Mouse (Mus musculus): Measurements from ENCODE around the gene Rnf157.

The Rnf157 gene

GRCm38 (mm10) chr11:116412904-116413630 lies at the start of gene Rnf157:
Gene Rnf157, minus strand, starts transcription at chr11:116413032.
- peak; percentile 53 for DNase-seq (ENCODE audit: low read depth, low spot score)

GRCm38 (mm10) chr11:116459786-116460185 lies 47.0 kb upstream of the Rnf157 start:
- no peak for DNase-seq (ENCODE audit: low read depth, low spot score)

- DNase-seq (ENCODE audit: low read depth, low spot score) = no peak
Observed at GRCm38 (mm10) chr11:116456234-116456633, 43.4 kb upstream of the Rnf157 start.

- DNase-seq (ENCODE audit: low read depth, low spot score) = no peak
Observed at GRCm38 (mm10) chr11:116453889-116454288, 41.1 kb upstream of the Rnf157 start.

- DNase-seq (ENCODE audit: low read depth, low spot score) = no peak
Observed at GRCm38 (mm10) chr11:116449341-116449740, 36.5 kb upstream of the Rnf157 start.

- no peak for DNase-seq (ENCODE audit: low read depth, low spot score)
Observed at GRCm38 (mm10) chr11:116447822-116448221, 35.0 kb upstream of the Rnf157 start.

GRCm38 (mm10) chr11:116446308-116446887 lies 33.6 kb upstream of the Rnf157 start:
- no peak for DNase-seq (ENCODE audit: low read depth, low spot score)

- DNase-seq (ENCODE audit: low read depth, low spot score) = peak; percentile 89
Observed at GRCm38 (mm10) chr11:116445596-116446307, 32.9 kb upstream of the Rnf157 start.

GRCm38 (mm10) chr11:116443935-116444334 lies 31.1 kb upstream of the Rnf157 start:
- no peak for DNase-seq (ENCODE audit: low read depth, low spot score)

- no peak for DNase-seq (ENCODE audit: low read depth, low spot score)
Observed at GRCm38 (mm10) chr11:116443311-116443710, 30.5 kb upstream of the Rnf157 start.

- DNase-seq (ENCODE audit: low read depth, low spot score) = no peak
Observed at GRCm38 (mm10) chr11:116442867-116443177, 30.0 kb upstream of the Rnf157 start.

- no peak for DNase-seq (ENCODE audit: low read depth, low spot score)
Observed at GRCm38 (mm10) chr11:116442129-116442866, 29.5 kb upstream of the Rnf157 start.

GRCm38 (mm10) chr11:116440408-116441068 lies 27.7 kb upstream of the Rnf157 start:
- DNase-seq (ENCODE audit: low read depth, low spot score) = peak; percentile 51

- DNase-seq (ENCODE audit: low read depth, low spot score) = no peak
Observed at GRCm38 (mm10) chr11:116439269-116440240, 26.7 kb upstream of the Rnf157 start.

GRCm38 (mm10) chr11:116437541-116437940 lies 24.7 kb upstream of the Rnf157 start:
- peak; percentile 70 for DNase-seq (ENCODE audit: low read depth, low spot score)

GRCm38 (mm10) chr11:116436725-116437331 lies 24.0 kb upstream of the Rnf157 start:
- peak; percentile 90 for DNase-seq (ENCODE audit: low read depth, low spot score)

GRCm38 (mm10) chr11:116435992-116436724 lies 23.3 kb upstream of the Rnf157 start:
- DNase-seq (ENCODE audit: low read depth, low spot score) = no peak

- no peak for DNase-seq (ENCODE audit: low read depth, low spot score)
Observed at GRCm38 (mm10) chr11:116434967-116435752, 22.3 kb upstream of the Rnf157 start.

Measured in skeletal muscle tissue, adult 2 months (tissue).